Mouse (Mus musculus) CH12.LX (cell line): Measurements from ENCODE around the gene Gm10799.

Experiments used
- CHD2 ChIP-seq: IDR thresholded peaks from 2 replicates; pipeline ENCODE4 v1.6.1; 2011; ENCODE audit warnings: low read length, improper control_type of control experiment
- CTCF ChIP-seq, 2 experiments: IDR thresholded peaks in 1 of 2; conservative IDR thresholded peaks in 1 of 2; 2 replicates each; pipeline ENCODE4 v1.5.1; 2011 to 2012; ENCODE audit warnings: low read depth in 2 of 2, low read length in 2 of 2, improper control_type of control experiment in 1 of 2, inconsistent platforms in 1 of 2, mild to moderate bottlenecking in 1 of 2, moderate library complexity in 1 of 2
- E2F4 ChIP-seq: IDR thresholded peaks from 2 replicates; pipeline ENCODE4 v1.6.1; 2011; ENCODE audit warnings: low read depth, low read length, improper control_type of control experiment; ENCODE audit not compliant: insufficient replicate concordance
- ELF1 ChIP-seq: IDR thresholded peaks from 2 replicates; pipeline ENCODE4 v1.6.1; 2014; ENCODE audit warnings: low read depth, mild to moderate bottlenecking, inconsistent platforms, low read length, improper control_type of control experiment
- EP300 ChIP-seq: IDR thresholded peaks from 2 replicates; pipeline ENCODE4 v1.6.1; 2011; ENCODE audit warnings: low read length, improper control_type of control experiment
- POLR2A ChIP-seq: IDR thresholded peaks from 2 replicates; pipeline ENCODE4 v1.6.1; 2011; ENCODE audit warnings: low read depth, mild to moderate bottlenecking, improper control_type of control experiment, low read length
- POLR2AphosphoS2 ChIP-seq: IDR thresholded peaks from 2 replicates; pipeline ENCODE4 v1.6.1; 2011; ENCODE audit warnings: low read depth, low read length, improper control_type of control experiment
- SIN3A ChIP-seq: IDR thresholded peaks from 2 replicates; pipeline ENCODE4 v1.6.1; 2012; ENCODE audit warnings: low read length, improper control_type of control experiment, inconsistent platforms
- TBP ChIP-seq: conservative IDR thresholded peaks from 2 replicates; pipeline ENCODE4 v1.6.1; 2011; ENCODE audit warnings: low read depth, low read length, improper control_type of control experiment
- USF1 ChIP-seq: IDR thresholded peaks from 2 replicates; pipeline ENCODE4 v1.6.1; 2014; ENCODE audit warnings: low read depth, mild to moderate bottlenecking, inconsistent platforms, low read length, improper control_type of control experiment

- TF ChIP-seq EP300: no peak
- TF ChIP-seq POLR2A: no peak
- TF ChIP-seq USF1: no peak
- TF ChIP-seq SIN3A: no peak
- no peak for TF ChIP-seq POLR2AphosphoS2
- no peak for TF ChIP-seq ELF1
- TF ChIP-seq CTCF (conservative IDR thresholded peaks at IDR 0.05 in 1 of 2, IDR thresholded peaks at IDR 0.05 in 1 of 2; ENCODE audit: low read depth in 2 of 2, low read length in 2 of 2): no peak
- no peak for TF ChIP-seq TBP
- TF ChIP-seq E2F4: no peak
- TF ChIP-seq CHD2: no peak
Measured at GRCm38 (mm10) chr2:104032056-104032455, 36.3 kb downstream of the Gm10799 start.
